Mouse (Mus musculus) brain, embryonic 18.5 days (tissue): ENCODE measurements around the gene Phf21b.

Experiments
- DNase-seq: peaks from one replicate; pipeline ENCODE4 v3.0.0-alpha.2; 2012; ENCODE audit warnings: low read depth, low spot score

Phf21b gene

DNA sequence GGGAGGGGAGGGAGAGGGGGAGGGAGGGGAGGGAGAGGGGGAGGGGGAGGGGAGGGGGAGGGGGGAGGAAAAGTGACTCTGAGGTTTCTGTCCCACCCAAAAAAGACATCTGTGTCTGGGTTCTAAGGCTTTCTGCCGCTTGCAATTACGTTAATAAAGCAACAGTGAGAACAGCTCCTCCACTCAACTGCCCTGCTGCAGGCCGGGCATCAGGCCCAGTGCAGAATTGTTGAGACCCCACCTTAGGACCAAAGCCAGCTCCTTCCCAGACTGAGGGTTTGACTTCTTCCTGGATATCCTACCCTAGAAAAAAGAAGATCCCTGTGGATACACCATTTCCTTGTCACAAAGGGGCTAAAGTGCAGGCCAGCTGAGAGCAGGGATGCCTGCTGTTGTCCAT, 9.6 kb downstream of the Phf21b start:
- no peak for DNase-seq

GRCm38 (mm10) chr15:84844831-84845230, 11.0 kb downstream of the Phf21b start:
- no peak for DNase-seq

GRCm38 (mm10) chr15:84843034-84843433, 12.8 kb downstream of the Phf21b start:
- DNase-seq, result no peak

DNA sequence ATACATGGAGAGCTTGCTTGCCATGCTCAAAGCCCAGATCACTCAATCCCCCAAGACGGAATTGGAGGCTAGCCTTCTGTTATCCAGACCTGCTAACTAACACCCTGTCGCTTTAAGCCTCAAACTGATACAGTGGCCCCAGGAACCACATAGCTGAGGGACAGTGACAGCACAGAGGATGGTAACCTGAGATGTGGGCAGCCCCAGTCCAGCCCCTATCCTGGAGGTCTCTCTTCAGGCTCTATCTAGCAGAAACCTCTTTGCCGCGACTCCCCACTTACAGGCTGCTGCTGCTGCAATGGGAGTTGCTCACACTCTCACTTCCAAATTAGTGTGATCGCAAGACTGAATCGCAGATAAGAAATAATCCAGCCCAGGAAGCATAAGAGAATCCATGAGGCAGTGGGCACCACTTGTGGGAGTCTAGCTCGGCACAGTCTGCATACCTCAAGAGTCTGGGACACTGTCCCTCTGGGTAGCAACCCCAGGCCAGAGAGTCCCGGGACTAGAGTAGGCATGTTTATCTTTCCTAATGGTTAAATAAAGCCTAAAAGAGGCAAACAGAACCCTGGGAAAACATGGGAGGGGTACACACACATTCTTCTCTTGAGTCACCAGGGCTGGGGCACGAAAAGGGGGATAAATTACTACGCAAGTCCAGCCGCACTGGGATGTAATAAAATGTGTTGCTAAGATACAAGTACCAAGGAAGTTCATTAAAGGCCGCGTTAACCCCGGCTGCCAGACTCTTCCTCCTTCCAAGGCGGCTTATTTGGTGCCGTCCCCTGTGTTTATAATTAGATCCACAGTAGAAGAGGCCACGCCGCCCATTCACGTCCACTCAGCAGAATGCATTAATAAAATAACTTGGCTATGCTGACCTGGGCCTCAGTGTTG, 13.7 kb downstream of the Phf21b start:
- no peak for DNase-seq

GRCm38 (mm10) chr15:84840560-84840959, 15.3 kb downstream of the Phf21b start:
- DNase-seq, result no peak

DNA sequence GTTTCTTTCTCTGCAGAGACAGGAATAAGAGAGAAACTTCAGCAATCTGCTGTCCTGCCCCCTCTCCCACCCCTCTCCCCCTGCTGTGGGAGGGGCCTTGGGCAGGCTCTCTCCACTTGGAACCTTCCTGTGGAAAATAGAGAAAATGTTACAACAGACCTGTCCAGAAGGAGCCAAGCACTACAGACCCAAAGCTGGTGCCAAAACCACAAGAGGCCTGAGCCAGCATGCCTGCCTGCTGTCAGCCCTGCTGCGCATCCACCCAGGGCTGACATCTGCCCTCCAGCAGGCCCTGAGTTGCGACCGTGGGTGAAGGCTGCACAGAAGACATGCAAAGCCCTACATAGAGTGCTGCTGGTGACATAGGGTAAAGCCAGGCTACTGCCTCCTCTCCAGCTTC, 16.3 kb downstream of the Phf21b start:
- no peak for DNase-seq

- no peak for DNase-seq
These were observed 18.0 kb downstream of the Phf21b start for GRCm38 (mm10) chr15:84837896-84838295.

DNA sequence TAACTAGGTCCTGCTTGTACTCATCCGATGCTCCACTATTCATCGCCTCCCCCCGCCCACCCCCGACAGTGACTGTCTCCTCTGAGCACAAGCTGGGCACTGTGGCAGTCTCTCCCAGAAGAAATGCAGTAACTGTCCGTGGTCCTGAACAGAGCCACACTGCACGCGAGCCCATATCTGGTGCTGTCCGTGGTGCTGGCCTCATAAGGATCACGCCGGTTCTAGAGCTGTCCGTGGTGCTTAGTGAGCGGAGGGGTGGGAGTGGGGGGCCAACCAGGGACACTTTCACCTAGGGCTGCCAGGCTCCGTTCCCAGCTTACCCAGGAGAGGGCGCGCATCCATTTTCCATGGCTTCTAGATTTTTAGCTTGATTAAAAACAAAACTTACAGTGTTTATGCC, 26.4 kb downstream of the Phf21b start:
- DNase-seq, result no peak

DNA sequence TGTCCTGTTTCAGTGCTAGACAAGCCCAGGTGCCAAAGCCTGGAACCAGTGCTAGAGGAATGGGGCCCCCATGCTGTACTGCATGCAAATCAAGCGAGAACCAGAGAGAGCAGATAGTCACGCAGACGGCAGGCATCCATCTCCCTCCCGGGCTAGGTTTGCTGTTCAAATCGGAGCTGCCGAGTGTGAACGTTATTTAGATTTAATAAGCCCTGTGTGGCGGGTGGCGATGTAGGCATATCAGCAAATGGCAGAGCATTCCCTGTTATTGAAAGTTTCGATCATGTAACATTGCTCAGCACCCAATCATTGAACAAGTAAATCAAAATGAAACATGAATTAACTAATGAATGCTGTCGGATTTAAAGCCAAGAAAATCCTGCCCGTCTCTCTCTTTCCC, 27.2 kb downstream of the Phf21b start:
- no peak for DNase-seq

GRCm38 (mm10) chr15:84823086-84823485, 32.8 kb downstream of the Phf21b start:
- no peak for DNase-seq

- no peak for DNase-seq
These were observed 35.0 kb downstream of the Phf21b start for GRCm38 (mm10) chr15:84820811-84821210.

GRCm38 (mm10) chr15:84818284-84818683, 37.6 kb downstream of the Phf21b start:
- no peak for DNase-seq

DNA sequence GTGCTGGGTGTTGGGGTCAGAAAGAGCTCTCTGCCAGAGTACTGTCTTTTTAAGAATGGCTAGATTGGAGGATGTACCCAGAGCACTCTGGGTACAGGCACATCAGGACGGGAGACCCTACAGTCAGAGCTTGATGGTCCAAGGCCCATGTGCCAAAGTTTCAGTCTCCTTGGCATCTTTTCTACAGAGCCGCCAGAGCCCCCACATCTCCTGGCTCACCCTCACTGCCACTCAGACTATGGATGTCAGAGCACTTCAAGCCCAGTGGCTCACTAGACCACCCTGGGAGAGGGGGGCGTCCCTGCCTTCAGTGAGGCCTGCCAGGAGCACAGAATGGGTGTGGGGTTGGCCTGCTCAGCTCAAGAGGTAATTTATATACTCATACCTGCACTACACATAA, 38.3 kb downstream of the Phf21b start:
- DNase-seq, result no peak

GRCm38 (mm10) chr15:84815171-84815570, 40.7 kb downstream of the Phf21b start:
- no peak for DNase-seq

GRCm38 (mm10) chr15:84812831-84813357, 43.0 kb downstream of the Phf21b start:
- DNase-seq, result peak; percentile 45

DNA sequence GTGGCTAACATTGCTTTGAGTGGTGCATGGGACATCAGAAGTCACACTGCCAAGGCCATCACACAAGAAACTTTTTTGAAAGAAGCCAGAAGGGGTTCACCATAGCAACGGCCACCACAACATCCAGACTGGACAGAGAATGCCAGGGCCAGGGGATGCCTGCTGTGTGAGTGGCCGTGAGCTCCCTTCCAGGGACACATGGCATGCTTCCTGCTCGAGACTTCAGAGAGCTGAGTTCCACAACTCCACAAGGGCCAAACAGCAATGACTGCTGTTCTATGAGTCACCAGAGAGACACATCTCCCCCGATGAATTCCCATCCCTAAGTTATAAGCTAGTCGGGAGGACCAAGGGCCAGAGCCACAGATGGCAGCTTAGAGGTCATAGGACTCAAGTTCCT, 44.7 kb downstream of the Phf21b start:
- no peak for DNase-seq

- no peak for DNase-seq
These were observed 46.4 kb downstream of the Phf21b start for GRCm38 (mm10) chr15:84809275-84809952.

GRCm38 (mm10) chr15:84803685-84804084, 52.2 kb downstream of the Phf21b start:
- DNase-seq, result no peak

DNA sequence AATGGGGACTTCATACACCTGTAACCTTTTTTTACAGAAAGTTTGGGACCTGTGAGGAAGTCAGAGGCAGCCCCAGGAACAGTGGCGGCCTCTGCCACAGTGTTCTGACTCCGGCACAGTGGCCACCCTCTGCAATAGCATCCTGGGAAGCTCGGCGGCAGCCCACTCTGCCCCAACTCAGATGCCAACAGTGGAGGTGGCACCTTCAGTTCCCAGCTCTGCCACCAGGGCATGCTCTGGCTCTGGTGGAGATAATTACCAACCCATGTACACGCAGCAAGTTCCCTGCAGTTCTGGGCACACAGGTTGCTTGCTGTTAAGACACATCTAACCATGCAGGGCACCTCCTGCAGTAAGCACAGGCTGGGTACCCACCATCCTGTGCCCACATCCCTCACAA, 55.7 kb downstream of the Phf21b start:
- DNase-seq, result no peak

DNA sequence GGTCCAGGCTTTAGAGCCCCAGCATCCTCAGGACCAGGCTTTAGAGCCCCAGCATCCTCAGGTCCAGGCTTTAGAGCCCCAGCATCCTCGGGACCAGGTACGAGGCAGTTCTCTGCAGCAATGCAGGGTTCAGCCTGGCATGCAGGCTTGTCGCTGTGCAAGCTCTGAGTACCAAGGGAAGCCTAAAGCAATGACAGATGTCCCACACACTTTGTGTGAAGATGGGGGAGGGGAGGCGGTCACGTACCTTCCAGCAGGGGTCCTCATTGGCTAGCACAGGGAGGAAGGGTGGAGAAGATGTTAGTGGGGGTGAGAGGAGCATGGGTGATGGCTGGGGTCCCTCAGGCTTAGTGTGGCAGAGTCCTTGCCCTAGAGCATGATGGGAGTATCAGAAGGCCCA, 62.2 kb downstream of the Phf21b start:
- DNase-seq, result no peak

GRCm38 (mm10) chr15:84787161-84787560, 68.7 kb downstream of the Phf21b start:
- no peak for DNase-seq

DNA sequence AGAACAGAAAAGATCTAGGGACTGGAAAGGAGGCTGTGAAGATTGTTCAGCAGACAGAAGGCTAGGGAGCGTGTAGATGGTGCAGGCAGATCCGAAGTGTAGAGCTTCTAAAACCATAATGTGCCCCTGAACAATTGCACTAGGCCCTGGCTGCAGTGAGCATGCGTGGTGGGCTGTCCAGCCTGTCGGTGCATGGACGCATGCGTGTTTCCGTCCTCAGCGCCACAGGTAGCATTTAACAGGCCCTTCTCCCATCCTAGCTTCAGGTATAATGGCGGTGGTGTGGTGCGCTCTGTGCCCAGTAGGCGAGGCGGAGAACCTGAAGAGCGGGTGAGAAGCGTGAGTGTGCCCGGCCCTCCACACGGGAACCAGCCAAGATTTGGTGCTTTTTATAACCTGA, 71.0 kb downstream of the Phf21b start:
- no peak for DNase-seq

DNA sequence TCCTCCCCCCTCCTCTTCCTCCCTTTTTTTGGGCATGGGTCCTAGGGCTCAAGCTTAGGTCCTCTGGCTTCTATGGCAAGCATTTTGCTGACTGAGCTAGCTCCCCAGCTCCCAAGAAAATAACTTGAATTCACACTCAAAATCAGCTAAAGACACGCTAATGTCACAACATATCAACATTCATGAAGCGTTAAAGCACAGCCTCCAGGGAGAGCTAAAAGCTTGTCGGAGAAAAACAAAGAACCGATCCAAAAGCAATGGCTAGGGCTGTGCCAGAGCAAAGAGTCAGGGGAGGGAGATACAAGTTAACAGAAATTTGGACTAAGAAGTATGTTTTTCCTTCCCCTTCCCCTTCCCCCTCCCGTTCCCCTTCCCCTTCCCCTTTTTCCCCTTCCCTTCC, 77.3 kb downstream of the Phf21b start:
- DNase-seq, result no peak
